Mouse (Mus musculus) layer of hippocampus, adult 9-11 months (tissue): ENCODE data around the gene Dcaf1.

Experiments
- DNase-seq: peaks from one replicate; pipeline ENCODE4 v3.0.0; 2022

The Dcaf1 gene

GRCm38 (mm10) chr9:106908715-106909114 is 87.0 kb downstream of the Dcaf1 start:
- DNase-seq = no peak

GRCm38 (mm10) chr9:106911624-106912023 is 90.0 kb downstream of the Dcaf1 start:
- DNase-seq = no peak

GRCm38 (mm10) chr9:106913759-106914158 is 92.1 kb downstream of the Dcaf1 start:
- DNase-seq = no peak

GRCm38 (mm10) chr9:106914878-106915277 is 93.2 kb downstream of the Dcaf1 start:
- no peak for DNase-seq
